8 mouse cellular contexts compared by ENCODE assay signal in the genomic region with DNA sequence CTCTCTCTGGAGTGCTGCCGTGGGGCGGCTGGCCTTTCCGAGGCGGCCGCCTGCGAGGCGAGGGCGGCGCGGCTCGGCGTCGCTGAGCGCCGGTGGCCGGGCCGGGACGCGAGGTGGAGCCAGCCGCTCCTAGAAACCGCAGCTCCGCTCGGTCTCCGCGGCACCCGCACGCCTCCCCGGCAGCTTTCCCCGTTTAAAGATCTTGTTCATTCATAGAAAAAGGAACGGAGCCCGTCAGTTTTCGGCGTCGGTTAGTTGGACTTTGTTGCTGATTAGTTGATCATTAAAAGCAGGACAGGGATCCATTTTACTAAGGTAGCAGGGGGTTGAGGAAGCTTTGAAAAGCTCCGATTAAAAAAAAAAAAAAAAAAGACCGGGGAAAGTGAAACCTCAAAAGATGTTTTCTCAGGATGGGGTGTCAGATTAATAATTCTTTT. TPM values are rescaled to one million over a fixed set of nuclear protein-coding genes. Genes with fewer than 3 reads are reported as not detected.
DNase-seq lines count a peak whose midpoint lies in the region; ATAC-seq and TF ChIP-seq lines count a peak whose summit lies in the region.

No protein-coding gene starts in this region.

- peak overlapping the region; percentile 57 for H3K4me2 ChIP-seq in midbrain, embryonic 11.5 days

- no peak for DNase-seq in heart, adult 2 months
- no peak for DNase-seq in heart, postnatal 36 days
- peak; percentile 12 for DNase-seq in hindlimb bud, embryonic 11.5 days (ENCODE audit: extremely low spot score, low read depth, low spot score)
- no peak for DNase-seq in limb, embryonic 10.5 days (ENCODE audit: low spot score)
- DNase-seq in midbrain, embryonic 11.5 days (ENCODE audit: low spot score, missing footprints) = peak; percentile 95
- peak; percentile 61 for DNase-seq in testis, postnatal 14 days (ENCODE audit: low spot score)

- peaks cover 21% of the 10 kb centered on the region for H3K36me3 ChIP-seq in heart, adult 2 months (ENCODE audit: control insufficient read depth, insufficient read depth, low read length)
- H3K36me3 ChIP-seq in limb, embryonic 10.5 days = peaks cover 25% of the 10 kb centered on the region
- peaks cover 6% of the 10 kb centered on the region; the same call in 1 of the 2 replicates for H3K36me3 ChIP-seq in midbrain, embryonic 11.5 days (ENCODE audit: control insufficient read depth, insufficient read depth, low read length)

- TF ChIP-seq EP300 in heart, adult 2 months (IDR thresholded peaks at IDR 0.05; ENCODE audit: insufficient read depth, low read depth, low read length) = no peak

- intact Hi-C loops in heart, adult 2 months (cut with DNase I) = loop anchor here (2.0 to 5.0 kb wide), 4 partner anchors 52 to 730 kb away; a partner anchor contains a TSS
- intact Hi-C loops in heart, postnatal 36 days (cut with DNase I) = loop anchor here (1.0 to 5.0 kb wide), 3 partner anchors 52 to 162 kb away; a partner anchor contains a TSS

- peak overlapping the region; percentile 69 for H3K4me3 ChIP-seq in heart, adult 2 months
- peak overlapping the region; percentile 74 for H3K4me3 ChIP-seq in limb, embryonic 10.5 days
- peak overlapping the region; percentile 95 for H3K4me3 ChIP-seq in midbrain, embryonic 11.5 days (ENCODE audit: low read depth, low read length)

- no peaks in the 10 kb centered on the region for H3K27me3 ChIP-seq in heart, adult 2 months (ENCODE audit: control insufficient read depth, insufficient read depth, low read length)
- H3K27me3 ChIP-seq in limb, embryonic 10.5 days (ENCODE audit: low read depth, poor library complexity, severe bottlenecking) = no peaks in the 10 kb centered on the region
- no peaks in the 10 kb centered on the region for H3K27me3 ChIP-seq in midbrain, embryonic 11.5 days (ENCODE audit: control insufficient read depth, insufficient read depth, low read length)

- H3K9me3 ChIP-seq in limb, embryonic 10.5 days (replicated peaks) = no peaks in the 10 kb centered on the region
- no peaks in the 10 kb centered on the region for H3K9me3 ChIP-seq in midbrain, embryonic 11.5 days (ENCODE audit: control insufficient read depth, low read length)

- no peak for TF ChIP-seq POLR2A in heart, adult 2 months (IDR thresholded peaks at IDR 0.05; ENCODE audit: insufficient read depth, low read depth, low read length)

- WGBS in heart, adult 2 months = under 1% methylated on average over 36 of the region's 36 CpGs
- under 1% methylated on average over 36 of the region's 36 CpGs for WGBS in limb, embryonic 10.5 days
- under 1% methylated on average over 36 of the region's 36 CpGs for WGBS in midbrain, embryonic 11.5 days

- peaks cover 8% of the 10 kb centered on the region for H3K79me2 ChIP-seq in heart, adult 2 months (replicated peaks; ENCODE audit: control insufficient read depth, insufficient read depth, low read length)

- TF ChIP-seq CTCF in heart, adult 2 months (IDR thresholded peaks at IDR 0.05) = peak; percentile 4; the same call in 1 of the 2 replicates

- peak overlapping the region; percentile 98 for H3K9ac ChIP-seq in heart, adult 2 months (ENCODE audit: low read depth, low read length)
- peak overlapping the region; percentile 99 for H3K9ac ChIP-seq in midbrain, embryonic 11.5 days (ENCODE audit: low read length)

- H3K27ac ChIP-seq in heart, adult 2 months = peak overlapping the region; percentile 96
- peak overlapping the region; percentile 96 for H3K27ac ChIP-seq in limb, embryonic 10.5 days
- peak overlapping the region; percentile 98 for H3K27ac ChIP-seq in midbrain, embryonic 11.5 days (ENCODE audit: low read depth, low read length)

- H3K4me1 ChIP-seq in heart, adult 2 months (ENCODE audit: control insufficient read depth, insufficient read depth, low read length) = peaks cover 8% of the 10 kb centered on the region
- peaks cover 4% of the 10 kb centered on the region; the same call in 1 of the 2 replicates for H3K4me1 ChIP-seq in limb, embryonic 10.5 days
- peaks cover 4% of the 10 kb centered on the region for H3K4me1 ChIP-seq in midbrain, embryonic 11.5 days (ENCODE audit: control insufficient read depth, insufficient read depth, low read length)

- peak; percentile 55 for ATAC-seq in activated CD4-positive, CD25-positive, alpha-beta regulatory T cell, adult 4 months
- peak; percentile 74 for ATAC-seq in erythroid progenitor cell, adult 5-6 weeks (replicated peaks; ENCODE audit: low FRiP score, poor library complexity, severe bottlenecking)
- peak; percentile 79 for ATAC-seq in midbrain, embryonic 11.5 days (ENCODE audit: low FRiP score)

RNA-seq across cellular contexts. Expression of a gene that starts 0.6 kb away (rescaled TPM):
- total RNA-seq in heart, adult 2 months (2021) = 100 to 1,000 TPM; 116 to 119 TPM
- 48.3 and 92.1 TPM in 2 replicates for polyA plus RNA-seq in heart, adult 2 months (2012; rRNA removed)
- 100 to 1,000 TPM; 122 to 126 TPM for total RNA-seq in heart, postnatal 36 days (2021)
- 10 to 100 TPM; 27.9 to 54.8 TPM for polyA plus RNA-seq in activated CD4-positive, CD25-positive, alpha-beta regulatory T cell, adult 4 months (2017; shearing (Covaris generic))
- 47.9 and 98.9 TPM in 2 replicates for total RNA-seq in erythroid progenitor cell, adult 5-6 weeks (2015; ENCODE audit: low replicate concordance)
- 60.7 and 108 TPM in 2 replicates for total RNA-seq in erythroid progenitor cell, adult 5-6 weeks (2017; ENCODE audit: low replicate concordance)
- polyA plus RNA-seq in limb, embryonic 10.5 days (2016; fragmentation: Nextera tagmentation; extraction: Ambion mirVana) = 14.9 and 15.5 TPM in 2 replicates
- polyA plus RNA-seq in midbrain, embryonic 11.5 days (2014; fragmentation: Nextera tagmentation; extraction: Ambion mirVana) = 29.3 and 30.9 TPM in 2 replicates

RNA-seq across cellular contexts. Expression of a gene that starts 51.4 kb away (rescaled TPM):
- total RNA-seq in heart, adult 2 months (2021) = 10 to 100 TPM; 12.2 to 12.3 TPM
- 6.8 and 9.0 TPM in 2 replicates for polyA plus RNA-seq in heart, adult 2 months (2012; rRNA removed)
- 10 to 100 TPM; 11.9 to 13.5 TPM for total RNA-seq in heart, postnatal 36 days (2021)
- polyA plus RNA-seq in activated CD4-positive, CD25-positive, alpha-beta regulatory T cell, adult 4 months (2017; shearing (Covaris generic)) = 10 to 100 TPM; 50.4 to 54.0 TPM
- total RNA-seq in erythroid progenitor cell, adult 5-6 weeks (2015; ENCODE audit: low replicate concordance) = 39.3 and 40.7 TPM in 2 replicates
- total RNA-seq in erythroid progenitor cell, adult 5-6 weeks (2017; ENCODE audit: low replicate concordance) = 30.8 and 32.4 TPM in 2 replicates
- 151 and 167 TPM in 2 replicates for polyA plus RNA-seq in limb, embryonic 10.5 days (2016; fragmentation: Nextera tagmentation; extraction: Ambion mirVana)
- polyA plus RNA-seq in midbrain, embryonic 11.5 days (2014; fragmentation: Nextera tagmentation; extraction: Ambion mirVana) = 146 and 148 TPM in 2 replicates

RNA-seq across cellular contexts. Expression of a gene that starts 51.5 kb away (rescaled TPM):
- total RNA-seq in heart, adult 2 months (2021) = 10 to 100 TPM; 32.0 to 42.0 TPM
- 9.3 and 27.5 TPM in 2 replicates for polyA plus RNA-seq in heart, adult 2 months (2012; rRNA removed)
- total RNA-seq in heart, postnatal 36 days (2021) = 10 to 100 TPM; 40.5 to 42.5 TPM
- 10 to 100 TPM; 67.6 to 68.1 TPM for polyA plus RNA-seq in activated CD4-positive, CD25-positive, alpha-beta regulatory T cell, adult 4 months (2017; shearing (Covaris generic))
- 52.8 and 54.1 TPM in 2 replicates for total RNA-seq in erythroid progenitor cell, adult 5-6 weeks (2015; ENCODE audit: low replicate concordance)
- total RNA-seq in erythroid progenitor cell, adult 5-6 weeks (2017; ENCODE audit: low replicate concordance) = 24.0 and 32.2 TPM in 2 replicates
- 60.3 and 62.8 TPM in 2 replicates for polyA plus RNA-seq in limb, embryonic 10.5 days (2016; fragmentation: Nextera tagmentation; extraction: Ambion mirVana)
- polyA plus RNA-seq in midbrain, embryonic 11.5 days (2014; fragmentation: Nextera tagmentation; extraction: Ambion mirVana) = 62.7 and 68.6 TPM in 2 replicates

RNA-seq across cellular contexts. Expression of a gene that starts 59.9 kb away (rescaled TPM):
- total RNA-seq in heart, adult 2 months (2021) = not detected
- 0.10 and 0.12 TPM in 2 replicates for polyA plus RNA-seq in heart, adult 2 months (2012; rRNA removed)
- not detected for total RNA-seq in heart, postnatal 36 days (2021)
- polyA plus RNA-seq in activated CD4-positive, CD25-positive, alpha-beta regulatory T cell, adult 4 months (2017; shearing (Covaris generic)) = not detected
- not detected in 2 replicates for total RNA-seq in erythroid progenitor cell, adult 5-6 weeks (2015; ENCODE audit: low replicate concordance)
- total RNA-seq in erythroid progenitor cell, adult 5-6 weeks (2017; ENCODE audit: low replicate concordance) = not detected in 2 replicates
- not detected in 2 replicates for polyA plus RNA-seq in limb, embryonic 10.5 days (2016; fragmentation: Nextera tagmentation; extraction: Ambion mirVana)
- 0.08 TPM in 1 of 2 replicates, not detected in the other for polyA plus RNA-seq in midbrain, embryonic 11.5 days (2014; fragmentation: Nextera tagmentation; extraction: Ambion mirVana)

Comparison
In these comparisons a context has a peak if more than half of its experiments do, and no peak if none do; other contexts are left out.
1. DNase-seq: peak in hindlimb bud, embryonic 11.5 days (single experiment), midbrain, embryonic 11.5 days (single experiment) and testis, postnatal 14 days (single experiment); none in heart, adult 2 months (0 of 2), heart, postnatal 36 days (0 of 2) and limb, embryonic 10.5 days (single experiment).
2. Peak in every context shown above with its lines, with median percentiles within 50 percentile points of each other: H3K27ac ChIP-seq, H3K4me3 ChIP-seq and ATAC-seq.